Mouse (Mus musculus) MEL-GATA-1-ER (cell line): Measurements from ENCODE around the gene Heca.
A peak's percentile ranks its signal among the peaks of the same experiment; 100 is the strongest.
"Not testable (repeated sequence)": the region's sequence is repeated elsewhere in the genome, so short reads cannot be mapped to it uniquely, and the experiment has no call there.

Experiments used
- DNase-seq: peaks from one replicate; pipeline ENCODE4 v3.0.0-alpha.2; 2012; ENCODE audit warnings: low read depth; ENCODE audit errors: extremely low read depth

Gene Heca

GRCm38 (mm10) chr10:17880724-17881123 lies 67.1 kb downstream of the Heca start:
- no peak for DNase-seq

GRCm38 (mm10) chr10:17880038-17880437 lies 67.8 kb downstream of the Heca start:
- no peak for DNase-seq

GRCm38 (mm10) chr10:17878002-17878919 lies 69.6 kb downstream of the Heca start:
- no peak for DNase-seq

- DNase-seq: peak; percentile 2
These were observed 77.8 kb downstream of the Heca start for GRCm38 (mm10) chr10:17869822-17870662.

- DNase-seq: no peak
These were observed 87.0 kb downstream of the Heca start for GRCm38 (mm10) chr10:17860701-17861480.

GRCm38 (mm10) chr10:17857647-17858261 lies 90.1 kb downstream of the Heca start:
- no peak for DNase-seq

GRCm38 (mm10) chr10:17844781-17845537 lies 102.9 kb downstream of the Heca start:
- no peak for DNase-seq

- DNase-seq: no peak
These were observed 105.8 kb downstream of the Heca start for GRCm38 (mm10) chr10:17842030-17842429.

GRCm38 (mm10) chr10:17836275-17836674 lies 111.6 kb downstream of the Heca start:
- no peak for DNase-seq

- DNase-seq: no peak
These were observed 112.8 kb downstream of the Heca start for GRCm38 (mm10) chr10:17835031-17835430.

GRCm38 (mm10) chr10:17831041-17831440 lies 116.8 kb downstream of the Heca start:
- DNase-seq: no peak

- DNase-seq: no peak
These were observed 118.7 kb downstream of the Heca start for GRCm38 (mm10) chr10:17829205-17829604.

- no peak for DNase-seq
These were observed 120.5 kb downstream of the Heca start for GRCm38 (mm10) chr10:17827391-17827790.

GRCm38 (mm10) chr10:17820422-17820821 lies 127.4 kb downstream of the Heca start:
- not testable (repeated sequence) for DNase-seq
